Mouse (Mus musculus) bone marrow macrophage, adult 2 months (primary cell): ENCODE data around the gene Il1rl2.

Source experiments
- CTCF ChIP-seq: IDR thresholded peaks from 2 replicates; pipeline ENCODE4 v1.5.1; 2012; ENCODE audit warnings: low read depth, mild to moderate bottlenecking, low read length, moderate library complexity
- POLR2A ChIP-seq: IDR thresholded peaks from 2 replicates; pipeline ENCODE4 v1.6.1; 2012; ENCODE audit warnings: mild to moderate bottlenecking, low read depth, low read length, borderline replicate concordance

DNA sequence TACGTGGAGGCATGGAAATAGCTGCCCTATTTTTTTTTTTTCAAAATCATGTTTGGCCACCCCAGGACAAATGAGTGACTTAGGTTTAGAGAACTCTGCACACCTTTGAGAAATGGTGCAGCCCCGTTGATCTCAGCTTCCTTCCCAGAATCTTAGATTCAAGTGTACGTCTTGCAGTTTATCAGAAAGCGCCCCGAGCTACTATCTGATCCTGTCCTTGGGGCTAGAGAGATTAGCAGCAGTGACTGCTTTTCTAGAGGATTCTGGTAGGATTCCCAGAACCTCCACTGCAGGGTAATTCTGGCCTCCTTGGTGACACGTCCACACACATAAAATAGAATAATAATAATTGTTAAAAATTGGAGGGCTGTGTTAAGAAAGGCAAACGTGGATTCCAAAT, 36.6 kb downstream of the Il1rl2 start:
- TF ChIP-seq CTCF (no peak), POLR2A (no peak)
